In genomic region chrX:95026361-95026892, GRCm38 (mm10) we compare ENCODE assay signal across 7 mouse cellular contexts. TPM values are rescaled to one million over a fixed set of nuclear protein-coding genes. Genes with fewer than 3 reads are reported as not detected.
A peak's percentile ranks its signal among the peaks of the same experiment; 100 is the strongest.
DNase-seq lines count a peak whose midpoint lies in the region.

Spin4 (minus strand) TSS chrX:95026682.

- no peak within 1 kb of the TSS for H3K27ac ChIP-seq in macrophage

- H3K36me3 ChIP-seq in macrophage (ENCODE audit: inconsistent target): no peaks in the 10 kb centered on the region

- H3K79me2 ChIP-seq in macrophage (ENCODE audit: inconsistent target): no peaks in the 10 kb centered on the region

- intact Hi-C loops in gastrocnemius, postnatal 14 days (cut with DNase I; ENCODE audit: low total_unique reads): no loop called here

- peak; percentile 76 for DNase-seq in adrenal gland, adult 8-10 months
- peak; percentile 86 for DNase-seq in embryo, embryonic 10 days (ENCODE audit: low spot score)
- DNase-seq in gastrocnemius, postnatal 14 days: peak; percentile 80
- peak; percentile 39 for DNase-seq in induced T-regulatory cell, adult 2 months (ENCODE audit: low read depth)
- peak; percentile 49 to 51 for DNase-seq in left cerebral cortex, adult 8-10 months (ENCODE audit: low spot score in 2 of 2)
- DNase-seq in right cerebral cortex, postnatal 14 days: peak; percentile 51

- H3K4me3 ChIP-seq in macrophage (ENCODE audit: inconsistent target): peak within 1 kb of the TSS; percentile 41

- 23% methylated on average over 30 of the region's 30 CpGs for WGBS in macrophage (ENCODE audit: missing documents)

RNA-seq across cellular contexts. Expression of gene Spin4, which starts in this region (rescaled TPM):
- total RNA-seq in adrenal gland, adult 8-10 months (2022): 1 to 10 TPM; 1.1 to 1.8 (median 1.6) TPM
- 1 to 10 TPM; 1.3 to 1.5 TPM for total RNA-seq in gastrocnemius, postnatal 14 days (2021)
- under 1 TPM; 0.53 to 0.76 (median 0.68) TPM for total RNA-seq in left cerebral cortex, adult 8-10 months (2022)
- under 1 TPM in 4 of 26 experiments, not detected in 22; 0.12 to 0.28 (median 0.15) TPM for total RNA-seq in macrophage (2018; cell fraction: chromatin; rRNA removed)
- under 1 TPM in 22 of 26 experiments, not detected in 4; 0.03 to 0.26 (median 0.09) TPM for total RNA-seq in macrophage (2018; cell fraction: cytosol; rRNA removed)
- total RNA-seq in macrophage (2018; cell fraction: nucleus; rRNA removed): under 1 TPM in 8 of 26 experiments, not detected in 18; 0.12 to 0.20 (median 0.17) TPM
- polyA plus RNA-seq in macrophage (2018): 0.05 to 0.15 TPM (median 0.07 TPM) in 3 replicates

Comparison
In these comparisons a context has a peak if more than half of its experiments do, and no peak if none do; other contexts are left out.
1. Peak in DNase-seq in left cerebral cortex, adult 8-10 months; RNA of the gene not detected or under 1 TPM.